Mouse (Mus musculus): ENCODE measurements around the gene Gm49405.
A peak's percentile ranks its signal among the peaks of the same experiment; 100 is the strongest.

The Gm49405 gene

GRCm38 (mm10) chr19:3988066-3988465 lies 12.4 kb upstream of the Gm49405 start:
- DNase-seq (ENCODE audit: low read depth), result no peak

GRCm38 (mm10) chr19:3988750-3989149 lies 11.7 kb upstream of the Gm49405 start:
- DNase-seq (ENCODE audit: low read depth), result no peak

- no peak for DNase-seq (ENCODE audit: low read depth)
These were observed 9.6 kb upstream of the Gm49405 start for GRCm38 (mm10) chr19:3990804-3991203.

GRCm38 (mm10) chr19:3991562-3991961 lies 8.9 kb upstream of the Gm49405 start:
- DNase-seq (ENCODE audit: low read depth), result no peak

GRCm38 (mm10) chr19:3991966-3992365 lies 8.5 kb upstream of the Gm49405 start:
- DNase-seq (ENCODE audit: low read depth), result no peak

GRCm38 (mm10) chr19:3992416-3992815 lies 8.0 kb upstream of the Gm49405 start, which contains the start of gene Tbx10:
Gene Tbx10 (plus strand): TSS chr19:3992752.
- no peak for DNase-seq (ENCODE audit: low read depth)

- no peak for DNase-seq (ENCODE audit: low read depth)
These were observed 5.5 kb upstream of the Gm49405 start for GRCm38 (mm10) chr19:3994932-3995331.

GRCm38 (mm10) chr19:3995505-3995904 lies 4.9 kb upstream of the Gm49405 start:
- DNase-seq (ENCODE audit: low read depth), result no peak

- no peak for DNase-seq (ENCODE audit: low read depth)
These were observed 4.3 kb upstream of the Gm49405 start for GRCm38 (mm10) chr19:3996106-3996505.

- DNase-seq (ENCODE audit: low read depth), result no peak
These were observed 3.7 kb upstream of the Gm49405 start for GRCm38 (mm10) chr19:3996747-3997146.

- no peak for DNase-seq (ENCODE audit: low read depth)
These were observed 3.2 kb upstream of the Gm49405 start for GRCm38 (mm10) chr19:3997231-3997630.

GRCm38 (mm10) chr19:3998335-3998734 lies 2.1 kb upstream of the Gm49405 start:
- DNase-seq (ENCODE audit: low read depth), result no peak

- no peak for DNase-seq (ENCODE audit: low read depth)
These were observed 1.2 kb upstream of the Gm49405 start for GRCm38 (mm10) chr19:3999121-3999730.

- no peak for DNase-seq (ENCODE audit: low read depth)
These were observed 611 bp downstream of the Gm49405 start for GRCm38 (mm10) chr19:4000949-4001525.

- no peak for DNase-seq (ENCODE audit: low read depth)
These were observed 1.3 kb downstream of the Gm49405 start for GRCm38 (mm10) chr19:4001752-4002151.

- DNase-seq (ENCODE audit: low read depth), result no peak
These were observed 2.7 kb downstream of the Gm49405 start, which contains the start of gene Doc2g for GRCm38 (mm10) chr19:4003112-4003511. Gene Doc2g (plus strand): TSS chr19:4003313.

- DNase-seq (ENCODE audit: low read depth), result no peak
These were observed 3.2 kb downstream of the Gm49405 start for GRCm38 (mm10) chr19:4003641-4004040.

- no peak for DNase-seq (ENCODE audit: low read depth)
These were observed 3.9 kb downstream of the Gm49405 start for GRCm38 (mm10) chr19:4004331-4004730.

GRCm38 (mm10) chr19:4005091-4005490 lies 4.7 kb downstream of the Gm49405 start:
- no peak for DNase-seq (ENCODE audit: low read depth)

- DNase-seq (ENCODE audit: low read depth), result no peak
These were observed 5.5 kb downstream of the Gm49405 start for GRCm38 (mm10) chr19:4005971-4006370.

- no peak for DNase-seq (ENCODE audit: low read depth)
These were observed 10.7 kb downstream of the Gm49405 start for GRCm38 (mm10) chr19:4011086-4011485.

GRCm38 (mm10) chr19:4012432-4013022 lies 12.1 kb downstream of the Gm49405 start, which contains the start of gene Ndufv1:
Gene Ndufv1 (minus strand): TSS chr19:4012806.
- peak; percentile 99 for DNase-seq (ENCODE audit: low read depth)

- DNase-seq (ENCODE audit: low read depth), result no peak
These were observed 12.6 kb downstream of the Gm49405 start for GRCm38 (mm10) chr19:4013066-4013465.

Data from c-Kit-positive CD71-negative TER-119-negative erythroid progenitor cells, embryonic 14.5 days (primary cell).